ENCODE assay signal across 8 mouse cellular contexts in genomic region chr11:78973381-78974150, GRCm38 (mm10). TPM values are rescaled to one million over a fixed set of nuclear protein-coding genes. Genes with fewer than 3 reads are reported as not detected.
DNase-seq lines count a peak whose midpoint lies in the region; ATAC-seq and TF ChIP-seq lines count a peak whose summit lies in the region.

No protein-coding gene starts in this region.

- no peak overlapping the region for H3K4me2 ChIP-seq in kidney, embryonic 15.5 days
- H3K4me2 ChIP-seq in kidney, postnatal 0 days (ENCODE audit: low read length): no peak overlapping the region

- 0 out of 2 replicates have a peak overlapping the region, but pooled peaks have one; percentile 3 for H3K27ac ChIP-seq in kidney, embryonic 15.5 days
- H3K27ac ChIP-seq in kidney, postnatal 0 days: no peak overlapping the region
- H3K27ac ChIP-seq in cerebellum, adult 2 months (ENCODE audit: insufficient read depth, low read length): no peak overlapping the region

- 68% methylated on average over 17 of the region's 17 CpGs for WGBS in kidney, embryonic 15.5 days
- 64% methylated on average over 17 of the region's 17 CpGs for WGBS in kidney, postnatal 0 days
- 47% methylated on average over 17 of the region's 17 CpGs for WGBS in cerebellum, adult 2 months

- no peak for ATAC-seq in kidney, embryonic 15.5 days (replicated peaks; ENCODE audit: low FRiP score)
- ATAC-seq in kidney, postnatal 0 days (replicated peaks; ENCODE audit: low FRiP score, low read depth): no peak
- ATAC-seq in megakaryocyte progenitor cell, adult 5-6 weeks (replicated peaks; ENCODE audit: poor library complexity): peak; percentile 50

- DNase-seq in kidney, adult 18-20 months: no peak
- DNase-seq in NIH3T3 (ENCODE audit: low read depth): peak; percentile 48
- peak; percentile 68 for DNase-seq in gastrocnemius, postnatal 14 days
- DNase-seq in kidney, postnatal 0 days (ENCODE audit: low spot score): peak; percentile 63
- DNase-seq in cerebellum, postnatal 14 days: no peak
- no peak for DNase-seq in cerebellum, adult 2 months

- H3K9ac ChIP-seq in kidney, embryonic 15.5 days: no peak overlapping the region
- no peak overlapping the region for H3K9ac ChIP-seq in kidney, postnatal 0 days (ENCODE audit: low read depth, low read length)

- no peaks in the 10 kb centered on the region for H3K27me3 ChIP-seq in kidney, embryonic 15.5 days
- no peaks in the 10 kb centered on the region for H3K27me3 ChIP-seq in kidney, postnatal 0 days (ENCODE audit: insufficient read depth, low read length)
- no peaks in the 10 kb centered on the region for H3K27me3 ChIP-seq in cerebellum, adult 2 months (ENCODE audit: control insufficient read depth, insufficient read depth, low read length)

- no peak overlapping the region for H3K4me3 ChIP-seq in kidney, embryonic 15.5 days (replicated peaks)
- no peak overlapping the region for H3K4me3 ChIP-seq in kidney, postnatal 0 days (replicated peaks; ENCODE audit: low read depth, low read length)
- H3K4me3 ChIP-seq in cerebellum, adult 2 months (replicated peaks; ENCODE audit: insufficient read depth, low read depth, low read length): no peak overlapping the region

- TF ChIP-seq CTCF in kidney, postnatal 0 days (IDR thresholded peaks at IDR 0.05; ENCODE audit: low read depth): no peak
- TF ChIP-seq CTCF in cerebellum, adult 2 months (IDR thresholded peaks at IDR 0.05; ENCODE audit: borderline replicate concordance, insufficient read depth, low read depth, low read length): no peak

- H3K36me3 ChIP-seq in kidney, embryonic 15.5 days: no peaks in the 10 kb centered on the region
- H3K36me3 ChIP-seq in kidney, postnatal 0 days (ENCODE audit: insufficient read depth, low read length): peaks cover 3% of the 10 kb centered on the region; the same call in 1 of the 2 replicates

- no peaks in the 10 kb centered on the region for H3K9me3 ChIP-seq in kidney, embryonic 15.5 days (replicated peaks)
- no peaks in the 10 kb centered on the region for H3K9me3 ChIP-seq in kidney, postnatal 0 days (replicated peaks; ENCODE audit: low read length)

- no peak for TF ChIP-seq POLR2A in cerebellum, adult 2 months (IDR thresholded peaks at IDR 0.05; ENCODE audit: borderline replicate concordance, insufficient read depth, low read length)

- peaks cover 16% of the 10 kb centered on the region for H3K4me1 ChIP-seq in kidney, embryonic 15.5 days
- H3K4me1 ChIP-seq in kidney, postnatal 0 days (replicated peaks; ENCODE audit: insufficient read depth, low read length): no peaks in the 10 kb centered on the region
- no peaks in the 10 kb centered on the region for H3K4me1 ChIP-seq in cerebellum, adult 2 months (ENCODE audit: control insufficient read depth, insufficient read depth, low read length)

- intact Hi-C loops in gastrocnemius, postnatal 14 days (cut with DNase I; ENCODE audit: low total_unique reads): no loop called here

RNA-seq across cellular contexts. Expression of gene Lgals9, which starts 11.2 kb away (rescaled TPM):
- 40.5 and 49.9 TPM in 2 replicates for polyA plus RNA-seq in kidney, embryonic 15.5 days (2015; fragmentation: Nextera tagmentation; extraction: Ambion mirVana)
- total RNA-seq in gastrocnemius, postnatal 14 days (2021): 10 to 100 TPM; 18.7 to 19.8 TPM
- polyA plus RNA-seq in kidney, postnatal 0 days (2015; fragmentation: Nextera tagmentation; extraction: Ambion mirVana): 87.9 and 94.0 TPM in 2 replicates
- 374 and 478 TPM in 2 replicates for total RNA-seq in megakaryocyte progenitor cell, adult 5-6 weeks (2015)
- 73.6 and 82.8 TPM in 2 replicates for total RNA-seq in megakaryocyte progenitor cell, adult 5-6 weeks (2017)
- polyA plus RNA-seq in cerebellum, adult 2 months (2012; rRNA removed): 8.7 and 9.2 TPM in 2 replicates

RNA-seq across cellular contexts. Expression of gene Nos2, which starts 53.0 kb away (rescaled TPM):
- polyA plus RNA-seq in kidney, embryonic 15.5 days (2015; fragmentation: Nextera tagmentation; extraction: Ambion mirVana): 2.0 and 2.6 TPM in 2 replicates
- 1 to 10 TPM; 3.6 to 4.7 TPM for total RNA-seq in gastrocnemius, postnatal 14 days (2021)
- 0.92 and 1.2 TPM in 2 replicates for polyA plus RNA-seq in kidney, postnatal 0 days (2015; fragmentation: Nextera tagmentation; extraction: Ambion mirVana)
- total RNA-seq in megakaryocyte progenitor cell, adult 5-6 weeks (2015): not detected in 2 replicates
- total RNA-seq in megakaryocyte progenitor cell, adult 5-6 weeks (2017): not detected in 2 replicates
- polyA plus RNA-seq in cerebellum, adult 2 months (2012; rRNA removed): 0.63 and 0.65 TPM in 2 replicates

Comparison
In these comparisons a context has a peak if more than half of its experiments do, and no peak if none do; other contexts are left out.
1. DNase-seq: peak in NIH3T3 (single experiment), gastrocnemius, postnatal 14 days (single experiment) and kidney, postnatal 0 days (single experiment); none in kidney, adult 18-20 months (single experiment), cerebellum, postnatal 14 days (0 of 2) and cerebellum, adult 2 months (0 of 2).